Mouse (Mus musculus): Measurements from ENCODE around the gene Sh3rf3. TPM values are rescaled to one million over a fixed set of nuclear protein-coding genes. Genes with fewer than 3 reads are reported as not detected.

The Sh3rf3 gene
- 10 to 100 TPM; 83.7 to 97.9 TPM for total RNA-seq (2021)

DNA sequence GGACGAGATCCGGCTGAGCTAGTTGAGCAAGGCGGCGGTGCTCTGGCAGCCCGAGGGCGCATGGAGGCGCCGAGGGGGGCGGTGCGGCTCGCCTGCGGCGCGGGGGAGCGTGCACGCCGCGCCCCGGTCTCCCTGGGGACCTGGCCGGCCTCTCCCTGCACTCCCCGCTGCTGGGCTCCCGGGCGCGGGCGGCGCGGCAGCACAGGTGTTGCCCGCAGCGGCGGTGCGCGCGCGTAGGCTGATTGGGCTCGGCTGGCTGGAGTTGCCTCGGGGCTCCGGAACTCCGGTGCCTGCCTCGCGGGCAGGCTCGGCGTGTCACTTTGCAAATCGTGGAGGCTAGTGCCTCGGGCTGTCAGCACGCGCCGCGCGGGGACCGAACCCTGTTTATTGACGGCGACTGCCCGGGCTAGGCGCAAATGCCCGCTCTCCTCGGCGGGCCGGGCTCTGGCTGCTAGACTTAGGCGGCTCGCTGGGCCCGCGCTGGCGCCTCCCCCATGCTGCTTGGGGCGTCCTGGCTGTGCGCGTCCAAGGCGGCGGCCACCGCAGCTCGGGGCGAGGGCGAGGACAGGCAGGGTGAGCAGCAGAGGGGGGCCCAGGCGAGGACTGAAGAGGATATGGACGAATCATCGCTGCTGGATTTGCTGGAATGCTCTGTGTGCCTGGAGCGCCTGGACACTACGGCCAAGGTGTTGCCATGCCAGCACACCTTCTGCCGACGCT lies at the start of gene Sh3rf3:
Sh3rf3 (plus strand) TSS at position 279 of the 720 bp plus-strand sequence.
- intact Hi-C loops (cut with DNase I): loop anchor here (2.0 to 10.0 kb wide), 5 partner anchors 124 to 480 kb away; no protein-coding TSS in a partner anchor
- DNase-seq (ENCODE audit: extremely low spot score in 1 of 2, low spot score in 2 of 2): peak in 1 of 2 experiments; percentile 69

- intact Hi-C loops (cut with DNase I): no loop called here
- peak in 1 of 2 experiments; percentile 13 for DNase-seq (ENCODE audit: extremely low spot score in 1 of 2, low spot score in 2 of 2)
Observed at GRCm38 (mm10) chr10:58788486-58789274, 24.5 kb upstream of the Sh3rf3 start.

- intact Hi-C loops (cut with DNase I): no loop called here
- DNase-seq (ENCODE audit: extremely low spot score in 1 of 2, low spot score in 2 of 2): peak in 1 of 2 experiments; percentile 41
Observed at GRCm38 (mm10) chr10:58797555-58797954, 15.6 kb upstream of the Sh3rf3 start.

- DNase-seq (ENCODE audit: extremely low spot score in 1 of 2, low spot score in 2 of 2): no peak
- intact Hi-C loops (cut with DNase I): no loop called here
Observed at GRCm38 (mm10) chr10:58798156-58798555, 15.0 kb upstream of the Sh3rf3 start.

DNA sequence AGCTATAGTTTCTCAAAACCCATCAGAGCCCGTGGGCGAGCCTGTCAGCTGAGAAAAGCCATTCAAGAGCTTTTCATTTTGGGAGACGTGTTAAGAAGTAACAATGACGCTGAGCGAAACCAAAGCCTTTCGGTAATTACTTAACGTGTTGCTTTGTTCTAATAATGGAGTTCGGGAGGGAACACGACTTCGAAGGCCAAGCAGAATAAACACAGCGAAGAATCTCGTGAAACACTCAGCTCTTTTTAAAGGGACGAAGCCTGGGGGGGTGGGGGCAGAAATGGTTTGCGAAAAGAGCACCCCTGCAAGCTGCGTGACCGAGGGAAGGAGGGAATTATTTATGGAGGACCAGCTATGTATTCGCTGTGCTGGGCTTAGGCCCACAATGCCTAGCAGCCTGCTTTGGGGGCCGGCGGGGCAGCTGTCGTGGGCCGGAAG lies 12.1 kb upstream of the Sh3rf3 start:
- DNase-seq (ENCODE audit: extremely low spot score in 1 of 2, low spot score in 2 of 2): peak in 1 of 2 experiments; percentile 49
- intact Hi-C loops (cut with DNase I): no loop called here

GRCm38 (mm10) chr10:58802391-58802790 lies 10.8 kb upstream of the Sh3rf3 start:
- DNase-seq (ENCODE audit: extremely low spot score in 1 of 2, low spot score in 2 of 2): no peak
- intact Hi-C loops (cut with DNase I): no loop called here

- no peak for DNase-seq (ENCODE audit: extremely low spot score in 1 of 2, low spot score in 2 of 2)
- intact Hi-C loops (cut with DNase I): no loop called here
Observed at GRCm38 (mm10) chr10:58807956-58808355, 5.2 kb upstream of the Sh3rf3 start.

DNA sequence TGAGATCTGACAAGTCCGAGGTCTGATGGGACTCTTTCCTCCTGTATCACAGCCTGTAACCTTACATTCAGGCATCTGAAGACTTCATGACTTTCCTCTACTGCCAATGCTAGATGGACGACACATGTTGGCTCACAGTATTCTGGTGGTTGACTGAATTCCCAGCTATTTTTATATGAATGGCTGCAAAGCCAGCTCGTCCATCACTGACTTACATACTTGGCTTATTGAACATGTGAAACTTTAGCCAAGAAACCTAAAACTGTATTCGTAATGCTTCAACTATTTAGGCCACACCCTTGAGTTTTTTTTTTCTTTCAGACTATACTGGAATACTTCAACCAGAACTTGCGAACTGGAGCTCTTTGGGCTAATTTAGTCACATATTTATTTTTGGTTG lies 3.0 kb upstream of the Sh3rf3 start:
- intact Hi-C loops (cut with DNase I): loop anchor here (5.0 to 10.0 kb wide), 3 partner anchors 127 to 253 kb away; no protein-coding TSS in a partner anchor
- no peak for DNase-seq (ENCODE audit: extremely low spot score in 1 of 2, low spot score in 2 of 2)

DNA sequence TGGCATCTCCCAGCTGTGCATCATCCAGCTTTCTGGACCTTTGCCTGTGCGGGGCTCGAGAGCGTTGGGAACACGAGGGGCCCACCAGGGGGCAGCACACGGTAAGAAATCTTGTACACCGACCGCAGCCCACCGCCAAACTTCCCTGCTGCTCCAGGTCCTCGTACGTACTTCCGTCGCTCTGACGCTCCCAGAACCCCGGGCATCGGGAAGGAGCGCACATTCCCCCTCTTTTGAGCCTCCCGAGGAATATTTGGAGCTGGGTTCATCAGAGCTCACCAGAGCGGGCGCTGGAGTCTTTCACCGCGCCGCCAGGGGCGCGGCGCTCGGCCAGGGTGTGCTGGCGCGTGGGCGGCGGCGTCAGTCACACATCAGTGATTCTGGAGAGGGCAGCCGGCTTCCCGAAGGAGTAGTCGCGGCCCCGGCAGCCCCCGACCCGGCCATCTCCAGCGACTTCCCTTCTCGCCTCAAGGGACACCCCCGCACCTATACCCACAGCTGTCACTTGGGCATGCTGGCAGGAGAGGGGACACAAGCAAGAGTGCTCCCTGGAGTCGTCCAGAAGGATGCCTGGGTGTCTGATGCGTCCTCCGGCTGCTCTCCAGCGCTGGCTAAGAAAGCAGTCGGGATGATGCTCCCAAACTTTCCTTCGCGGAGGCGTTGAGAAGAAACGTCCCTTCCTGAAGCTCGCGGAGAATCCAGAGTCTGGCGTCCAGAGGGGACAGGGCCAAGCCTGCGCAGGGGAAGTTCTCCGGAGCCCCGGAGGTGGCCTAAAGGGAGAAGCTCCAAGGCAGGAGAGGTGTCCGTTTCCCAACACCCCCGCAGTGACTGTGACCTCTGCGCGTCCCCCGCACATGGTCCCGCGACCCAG lies 714 bp upstream of the Sh3rf3 start:
- peak; percentile 91 for DNase-seq (ENCODE audit: extremely low spot score in 1 of 2, low spot score in 2 of 2)
- intact Hi-C loops (cut with DNase I): loop anchor here (2.0 to 10.0 kb wide), 5 partner anchors 125 to 480 kb away; no protein-coding TSS in a partner anchor

DNA sequence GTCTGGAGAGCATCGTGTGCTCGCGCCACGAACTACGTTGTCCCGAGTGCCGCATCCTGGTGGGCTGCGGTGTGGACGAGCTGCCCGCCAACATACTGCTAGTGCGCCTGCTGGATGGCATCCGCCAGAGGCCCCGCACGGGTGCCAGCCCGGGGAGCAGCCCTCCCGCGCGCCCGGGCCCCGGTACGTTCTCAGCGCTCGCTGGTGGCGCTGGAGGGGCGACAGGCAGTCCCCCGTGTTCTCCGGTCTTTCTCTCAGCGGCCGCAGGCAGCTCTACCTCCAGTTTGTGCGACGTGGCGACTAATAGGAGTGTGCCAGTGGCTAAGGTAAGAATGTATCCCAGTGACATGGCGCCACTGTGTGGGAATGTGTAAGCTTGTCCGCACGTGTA lies 637 bp downstream of the Sh3rf3 start:
- intact Hi-C loops (cut with DNase I): loop anchor here (2.0 to 10.0 kb wide), 5 partner anchors 124 to 479 kb away; no protein-coding TSS in a partner anchor
- peak in 1 of 2 experiments; percentile 54 for DNase-seq (ENCODE audit: extremely low spot score in 1 of 2, low spot score in 2 of 2)

DNA sequence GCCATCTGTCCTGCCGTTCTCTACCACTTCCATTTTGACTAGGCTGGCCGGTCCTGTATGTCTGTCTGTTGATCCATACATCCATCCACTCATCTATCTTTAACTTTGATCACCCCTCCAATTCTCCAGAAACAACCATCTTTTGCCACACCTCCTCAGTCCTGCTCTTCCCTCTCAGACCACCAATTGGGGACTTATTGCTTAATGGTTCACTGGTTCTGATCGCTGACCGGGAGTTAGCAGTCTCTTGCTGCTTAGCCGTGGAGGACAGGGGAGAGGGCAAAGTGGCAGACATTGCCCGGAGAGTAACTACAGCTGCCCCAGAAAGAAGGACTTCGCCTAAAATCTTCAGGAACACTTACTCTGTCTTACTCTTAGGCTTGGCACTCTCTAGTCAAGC lies 1.3 kb downstream of the Sh3rf3 start:
- intact Hi-C loops (cut with DNase I): loop anchor here (5.0 to 10.0 kb wide), 3 partner anchors 123 to 257 kb away; no protein-coding TSS in a partner anchor
- no peak for DNase-seq (ENCODE audit: extremely low spot score in 1 of 2, low spot score in 2 of 2)

- DNase-seq (ENCODE audit: extremely low spot score in 1 of 2, low spot score in 2 of 2): no peak
- intact Hi-C loops (cut with DNase I): no loop called here
Observed at GRCm38 (mm10) chr10:58824016-58824568, 10.9 kb downstream of the Sh3rf3 start.

- intact Hi-C loops (cut with DNase I): no loop called here
Observed at GRCm38 (mm10) chr10:58829251-58830111, 16.3 kb downstream of the Sh3rf3 start.

DNA sequence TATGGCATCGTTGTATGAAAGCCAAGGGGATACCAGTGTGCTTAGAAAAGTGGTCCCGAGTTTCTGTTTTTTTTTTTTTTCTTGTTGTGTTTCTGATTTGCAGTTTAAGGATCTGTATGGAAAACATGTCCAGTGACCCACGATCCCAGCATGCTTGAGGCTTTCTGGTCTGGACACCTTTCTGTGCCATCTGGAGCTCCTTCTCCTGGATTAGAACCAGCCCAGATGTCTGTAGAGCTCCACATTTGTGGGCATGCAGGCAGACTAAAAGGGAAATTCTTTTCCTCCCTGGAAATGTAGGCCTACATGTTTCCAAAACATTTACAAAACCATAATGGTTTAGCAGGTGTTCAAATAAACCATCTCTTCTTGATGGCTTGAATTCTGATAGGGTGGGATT lies 20.0 kb downstream of the Sh3rf3 start:
- DNase-seq (ENCODE audit: extremely low spot score in 1 of 2, low spot score in 2 of 2): no peak
- intact Hi-C loops (cut with DNase I): no loop called here

More at GRCm38 (mm10) chr10:58829251-58830111, 16.3 kb downstream of the Sh3rf3 start:
- no peak for DNase-seq (ENCODE audit: extremely low spot score in 1 of 2, low spot score in 2 of 2)

DNA sequence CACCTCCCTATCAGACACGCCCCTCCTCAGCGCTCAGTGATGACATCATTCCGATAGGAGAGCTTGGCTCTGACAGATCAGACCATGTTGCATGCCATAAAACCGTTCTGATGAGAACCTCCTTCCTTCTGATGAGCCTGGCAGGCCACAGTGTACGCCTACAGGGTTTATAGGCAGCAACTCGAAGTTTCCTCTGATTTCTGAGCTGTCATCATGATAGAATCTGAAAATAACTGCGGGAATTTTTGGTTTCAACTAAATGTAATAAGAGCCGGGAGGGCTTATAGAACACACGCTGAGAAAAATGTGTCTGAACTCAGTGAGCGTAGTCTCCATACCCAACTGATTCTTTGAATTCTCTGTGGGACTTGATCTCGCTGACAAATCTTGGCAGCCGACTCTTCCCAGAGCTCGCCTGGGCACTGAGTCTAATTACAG lies 20.6 kb downstream of the Sh3rf3 start:
- peak in 1 of 2 experiments; percentile 38 for DNase-seq (ENCODE audit: extremely low spot score in 1 of 2, low spot score in 2 of 2)
- intact Hi-C loops (cut with DNase I): no loop called here

GRCm38 (mm10) chr10:58836391-58836790 lies 23.2 kb downstream of the Sh3rf3 start:
- intact Hi-C loops (cut with DNase I): no loop called here
- no peak for DNase-seq (ENCODE audit: extremely low spot score in 1 of 2, low spot score in 2 of 2)

DNA sequence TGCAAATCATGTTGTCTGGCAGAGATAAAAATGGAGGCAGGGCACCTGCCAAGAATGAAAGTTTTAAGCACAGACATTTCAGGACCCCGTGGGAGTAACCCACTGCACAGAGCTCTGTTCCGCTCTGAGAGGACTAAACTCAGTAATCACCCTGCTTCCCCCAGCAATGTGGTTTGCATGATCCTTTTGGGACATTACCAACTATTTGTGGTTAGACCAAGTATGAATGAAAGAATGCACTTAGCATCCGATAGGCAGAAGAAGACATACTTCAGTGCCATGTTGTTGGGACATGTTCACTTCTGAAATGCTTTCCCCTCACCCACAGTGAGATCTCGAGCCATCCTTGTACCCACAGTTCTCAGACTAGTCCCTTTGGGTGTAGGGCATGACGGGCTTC lies 24.3 kb downstream of the Sh3rf3 start:
- DNase-seq (ENCODE audit: extremely low spot score in 1 of 2, low spot score in 2 of 2): no peak
- intact Hi-C loops (cut with DNase I): no loop called here
